Mouse (Mus musculus) ovary, postnatal 36 days (tissue): ENCODE data around the gene Smpd4.
A peak's percentile ranks its signal among the peaks of the same experiment; 100 is the strongest.
"Not testable (repeated sequence)": the region's sequence is repeated elsewhere in the genome, so short reads cannot be mapped to it uniquely, and the experiment has no call there.

ENCODE experiments used
- DNase-seq: peaks from one replicate; pipeline ENCODE4 v3.0.0; 2022; ENCODE audit warnings: low spot score, mixed read lengths

The Smpd4 gene

GRCm38 (mm10) chr16:17619198-17620105, at the start of gene Smpd4:
Smpd4 (plus strand) TSS chr16:17619354.
- peak; percentile 88 for DNase-seq

- peak; percentile 78 for DNase-seq
Observed at GRCm38 (mm10) chr16:17575870-17576824, 43.0 kb upstream of the Smpd4 start.

- DNase-seq: no peak
Observed at GRCm38 (mm10) chr16:17576825-17577215, 42.3 kb upstream of the Smpd4 start.

- DNase-seq: no peak
Observed at GRCm38 (mm10) chr16:17583064-17583463, 36.1 kb upstream of the Smpd4 start, which contains the start of gene Slc7a4. Slc7a4 (minus strand) TSS chr16:17583214.

GRCm38 (mm10) chr16:17584555-17584954, 34.6 kb upstream of the Smpd4 start:
- DNase-seq: peak; percentile 47

GRCm38 (mm10) chr16:17590731-17591130, 28.4 kb upstream of the Smpd4 start:
- no peak for DNase-seq

GRCm38 (mm10) chr16:17600944-17601562, 18.1 kb upstream of the Smpd4 start:
- no peak for DNase-seq

GRCm38 (mm10) chr16:17604941-17605340, 14.2 kb upstream of the Smpd4 start:
- DNase-seq: no peak

- no peak for DNase-seq
Observed at GRCm38 (mm10) chr16:17605684-17606083, 13.5 kb upstream of the Smpd4 start.

- no peak for DNase-seq
Observed at GRCm38 (mm10) chr16:17611383-17611782, 7.8 kb upstream of the Smpd4 start.

- not testable (repeated sequence) for DNase-seq
Observed at GRCm38 (mm10) chr16:17614740-17615139, 4.4 kb upstream of the Smpd4 start.

GRCm38 (mm10) chr16:17616212-17616611, 2.9 kb upstream of the Smpd4 start:
- DNase-seq: no peak

GRCm38 (mm10) chr16:17617922-17618565, 1.1 kb upstream of the Smpd4 start:
- DNase-seq: peak; percentile 59

GRCm38 (mm10) chr16:17621936-17622335, 2.8 kb downstream of the Smpd4 start:
- no peak for DNase-seq

- no peak for DNase-seq
Observed at GRCm38 (mm10) chr16:17625488-17626268, 6.5 kb downstream of the Smpd4 start.

- DNase-seq: no peak
Observed at GRCm38 (mm10) chr16:17626269-17626555, 7.1 kb downstream of the Smpd4 start.

- DNase-seq: no peak
Observed at GRCm38 (mm10) chr16:17632580-17632979, 13.4 kb downstream of the Smpd4 start.

GRCm38 (mm10) chr16:17633481-17634181, 14.5 kb downstream of the Smpd4 start:
- no peak for DNase-seq

GRCm38 (mm10) chr16:17636904-17637303, 17.8 kb downstream of the Smpd4 start:
- no peak for DNase-seq

GRCm38 (mm10) chr16:17637610-17638009, 18.5 kb downstream of the Smpd4 start:
- no peak for DNase-seq
